Mouse (Mus musculus) NIH3T3 (cell line): ENCODE measurements at regions not wholly inside any gene's neighbourhood (a gene's known extent, or its start where the extent isn't known, plus 50 kb on each side); places are given as distances from the start of the nearest gene placed in this dataset.

Source experiments
- DNase-seq: peaks from one replicate; pipeline ENCODE4 v3.0.0-alpha.2; 2012; ENCODE audit warnings: low read depth

DNA sequence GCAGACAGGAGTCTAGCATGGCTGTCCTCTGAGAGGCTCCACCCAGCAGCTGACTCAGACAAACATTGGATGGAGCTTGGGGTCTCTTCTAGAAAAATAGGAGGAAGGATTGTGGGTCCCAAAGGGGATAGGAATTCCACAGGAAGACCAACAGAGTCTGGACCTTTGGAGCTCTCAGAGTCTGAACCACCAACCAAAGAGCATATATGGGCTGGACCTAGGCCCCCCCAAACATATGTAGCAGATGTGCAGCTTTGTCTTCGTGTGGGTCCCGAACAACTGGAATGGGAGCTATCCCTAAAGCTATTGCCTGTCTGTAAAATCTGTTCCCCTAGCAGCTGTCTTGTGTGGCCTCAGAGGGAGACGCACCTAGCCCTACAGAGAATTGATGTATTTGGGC, 50.1 kb upstream of the Cpm start:
- DNase-seq = no peak

DNA sequence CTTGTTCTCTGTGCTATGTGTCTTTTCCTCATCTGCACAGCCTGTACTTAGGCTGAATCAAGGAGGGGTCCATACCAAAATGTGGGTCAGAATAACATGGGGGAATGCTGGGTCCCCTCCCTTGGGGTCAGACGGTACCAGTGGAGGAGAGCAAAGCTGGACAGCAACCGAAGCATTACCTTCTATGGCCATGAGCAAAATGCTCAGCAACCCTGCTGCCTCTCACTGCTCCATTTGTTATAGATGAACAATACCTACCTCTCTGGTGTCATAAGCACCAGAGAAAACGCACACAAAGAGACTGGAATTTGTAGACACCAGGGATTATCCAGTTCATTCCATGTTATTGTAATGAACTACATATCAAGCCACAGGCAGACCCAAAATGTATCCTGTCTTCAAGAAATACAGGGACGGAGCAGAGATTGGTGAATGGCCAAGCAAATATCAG, 50.6 kb upstream of the Cpm start:
- DNase-seq = no peak

DNA sequence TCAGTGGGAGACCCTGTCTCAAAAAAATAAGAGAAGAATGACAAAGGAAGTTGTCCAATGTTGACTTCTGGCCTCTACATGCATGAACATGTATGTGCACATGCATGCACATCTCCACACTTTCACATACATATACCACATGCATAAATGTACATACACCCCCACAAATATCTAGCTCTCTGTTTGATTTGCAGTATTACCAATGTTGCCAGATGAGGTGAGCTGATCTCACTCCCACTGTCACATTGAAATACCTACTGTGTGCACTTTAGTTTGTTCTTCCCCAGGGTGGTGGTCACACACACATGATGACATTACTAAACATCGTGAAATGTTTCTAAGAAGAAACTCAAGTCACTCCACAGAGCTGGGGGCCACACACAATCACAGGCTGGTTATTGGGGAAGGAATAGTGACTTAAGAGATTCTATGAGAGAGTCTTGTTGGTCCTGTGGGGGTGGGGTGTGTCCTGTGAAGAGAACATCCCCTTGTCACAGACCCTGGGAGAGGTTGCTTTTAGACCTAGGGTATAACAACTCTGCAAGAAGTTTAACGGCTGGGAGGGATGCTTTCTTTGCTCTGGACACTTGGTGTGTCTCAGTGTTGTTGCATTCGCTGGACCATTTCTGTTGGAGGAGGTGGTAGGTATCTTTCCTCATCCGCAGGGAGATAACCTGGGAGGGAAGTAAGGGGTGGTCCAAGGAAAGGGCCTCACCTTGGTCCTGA, 51.2 kb upstream of the Cpm start:
- no peak for DNase-seq

DNA sequence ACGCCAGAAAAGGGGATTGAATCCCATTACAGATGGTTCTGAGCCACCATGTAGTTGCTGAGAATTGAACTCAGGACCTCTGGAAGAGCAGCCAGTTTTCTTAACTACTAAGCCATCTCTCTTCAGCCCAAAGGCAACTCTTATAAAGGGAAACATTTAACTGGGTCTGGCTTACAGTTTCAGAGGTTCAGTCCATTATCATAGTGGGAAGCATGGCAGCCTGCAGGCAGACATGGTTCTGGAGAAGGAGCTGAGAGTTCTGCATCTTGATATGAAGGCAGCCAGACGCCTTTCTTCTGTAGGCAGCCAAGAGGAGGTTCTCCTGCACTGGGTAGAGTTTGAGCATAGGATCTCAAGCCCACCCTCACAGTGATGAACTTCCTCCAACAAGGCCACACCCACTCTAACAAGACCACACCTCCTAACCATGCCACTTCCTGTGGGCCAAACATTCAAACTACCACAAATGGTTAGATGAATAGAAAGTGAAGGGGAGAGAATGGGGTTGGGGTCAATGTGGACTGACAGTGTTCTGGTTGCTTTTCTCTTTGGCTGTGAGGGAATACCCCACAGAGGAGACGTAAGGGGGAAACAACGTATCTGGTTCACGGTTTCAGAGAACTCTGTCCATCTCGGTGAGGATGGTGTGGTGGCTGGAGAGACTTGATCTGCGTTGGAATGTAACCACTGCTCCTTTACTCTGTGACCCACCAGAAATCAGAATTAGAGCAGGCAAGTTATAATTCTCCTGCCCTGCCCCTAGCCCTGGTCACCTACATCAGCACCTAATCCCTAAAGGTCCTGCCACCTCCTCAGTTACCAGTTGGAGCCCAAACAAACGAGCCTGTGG, 52.2 kb upstream of the Cpm start:
- DNase-seq = no peak

DNA sequence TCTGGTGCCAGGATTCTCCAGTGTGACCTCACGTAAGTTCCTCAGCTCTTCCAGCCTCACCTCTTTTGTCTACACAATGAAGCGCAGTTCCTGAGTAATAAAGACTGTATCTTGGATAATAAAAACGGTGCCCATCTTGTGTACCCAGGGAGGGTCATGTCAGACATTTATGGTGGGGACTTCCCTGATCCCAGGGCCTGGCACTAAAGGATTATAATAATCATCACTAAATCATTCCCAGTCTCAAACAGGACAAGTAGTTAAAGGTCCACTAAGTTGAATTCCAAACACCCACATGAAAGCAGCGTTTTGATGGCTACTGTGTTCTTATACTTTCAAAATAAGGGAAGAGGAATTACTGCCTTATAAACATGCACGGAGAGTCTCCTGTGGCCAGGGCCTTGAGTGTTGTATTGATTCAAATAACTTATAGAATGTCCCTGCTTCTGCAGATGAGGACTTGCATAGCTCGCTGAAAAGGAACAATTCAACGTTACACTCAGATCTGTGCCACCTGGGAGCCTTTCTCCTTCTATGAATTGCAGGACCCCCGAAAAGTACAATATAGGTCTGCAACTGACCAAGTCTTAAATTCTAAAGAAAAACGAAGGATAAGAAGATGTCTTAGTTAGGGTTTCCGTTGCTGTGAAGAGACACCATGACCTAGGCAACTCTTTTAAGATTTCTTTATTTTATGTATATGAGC, 53.0 kb upstream of the Cpm start:
- no peak for DNase-seq

DNA sequence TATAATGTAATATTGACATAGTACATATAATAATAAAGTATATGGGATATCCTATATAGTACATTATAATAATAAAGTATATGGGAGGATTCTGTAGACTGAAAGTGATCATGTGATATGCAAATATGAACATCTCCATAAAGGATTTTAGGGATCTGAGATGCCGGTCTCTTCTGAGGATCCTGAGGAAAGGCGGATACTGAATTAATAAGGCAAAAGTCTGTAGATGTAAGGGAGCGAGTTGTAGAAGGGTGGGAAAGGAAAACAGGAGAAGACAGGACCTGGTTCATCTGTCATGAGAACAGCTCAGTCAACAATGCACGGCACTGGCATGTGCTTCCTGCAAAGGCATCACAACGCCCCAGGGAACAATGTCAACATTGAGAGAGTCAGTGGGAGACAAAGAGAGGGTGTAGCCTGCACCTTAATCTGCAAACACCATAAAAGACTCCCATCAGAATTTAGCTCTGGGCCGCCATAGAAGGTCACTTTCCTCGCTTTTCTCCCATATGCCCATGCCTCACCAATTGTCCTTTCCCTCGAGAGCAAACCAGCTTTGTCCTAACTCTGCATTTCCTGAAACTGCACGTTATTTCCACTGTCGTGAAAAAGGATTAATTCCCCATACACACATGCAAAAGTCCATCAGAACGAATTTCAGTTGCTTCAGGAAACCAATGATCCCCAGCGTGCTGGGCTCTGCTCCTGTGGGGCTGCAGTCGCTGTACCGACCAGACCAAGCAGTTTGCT, 53.7 kb upstream of the Cpm start:
- no peak for DNase-seq

DNA sequence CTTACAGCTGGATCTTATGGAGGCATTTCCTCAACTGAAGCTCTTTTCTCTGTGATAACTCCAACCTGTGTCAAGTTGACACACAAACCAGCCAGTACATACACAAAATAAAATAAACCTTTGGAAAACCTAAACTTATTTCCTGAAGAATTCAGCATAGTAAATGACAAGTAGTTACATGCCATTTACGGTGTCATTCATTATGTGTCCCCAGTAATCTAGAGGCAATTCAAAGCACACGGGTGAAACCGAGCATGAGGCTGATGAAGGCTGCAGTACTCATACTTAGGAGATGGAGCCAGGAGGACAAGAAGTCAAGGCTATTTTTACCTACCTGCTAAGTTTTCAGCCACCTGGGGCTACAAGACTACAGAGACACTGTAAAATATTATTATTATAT, 54.4 kb upstream of the Cpm start:
- DNase-seq = no peak

DNA sequence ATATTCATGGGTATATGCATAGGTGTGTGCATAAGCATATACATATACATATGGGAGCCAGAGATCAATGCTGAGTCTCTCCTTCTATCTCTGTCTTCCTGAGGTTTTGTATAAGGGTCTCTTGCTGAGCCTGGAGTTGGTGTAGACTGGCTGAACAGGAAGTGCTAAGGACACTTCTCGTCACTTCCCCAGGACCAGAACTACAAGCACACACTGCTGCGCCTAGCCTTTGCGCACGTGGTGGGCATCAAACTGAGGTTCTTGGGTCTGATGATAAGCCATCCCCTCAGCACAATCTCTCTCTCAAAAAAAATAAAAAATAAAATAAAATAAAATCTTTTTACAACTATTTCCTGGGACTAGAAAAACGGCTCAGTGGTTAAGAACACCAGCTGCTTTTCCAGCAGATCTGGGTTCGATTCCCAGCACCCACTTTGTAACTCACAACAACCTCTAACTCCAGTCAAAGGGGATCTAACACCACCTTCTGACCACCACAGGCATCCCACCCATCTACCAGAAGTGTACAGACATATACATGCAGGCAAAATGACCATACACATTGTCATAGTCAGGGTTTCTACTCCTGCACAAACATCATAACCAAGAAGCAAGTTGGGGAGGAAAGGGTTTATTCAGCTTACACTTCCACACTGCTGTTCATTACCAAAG, 55.1 kb upstream of the Cpm start:
- no peak for DNase-seq

DNA sequence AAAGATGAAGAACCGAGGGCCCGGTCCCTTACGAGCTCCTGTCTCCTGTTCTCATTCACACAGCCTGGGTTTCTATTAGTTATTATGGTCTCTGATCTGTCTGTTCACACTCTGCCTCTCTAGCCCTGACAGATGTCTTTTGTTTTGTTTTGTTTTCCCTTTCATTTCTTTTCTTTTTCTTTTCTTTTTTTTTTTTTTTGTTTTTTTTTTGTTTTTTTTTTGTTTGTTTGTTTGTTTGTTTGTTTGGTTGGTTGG, 55.8 kb upstream of the Cpm start:
- no peak for DNase-seq

DNA sequence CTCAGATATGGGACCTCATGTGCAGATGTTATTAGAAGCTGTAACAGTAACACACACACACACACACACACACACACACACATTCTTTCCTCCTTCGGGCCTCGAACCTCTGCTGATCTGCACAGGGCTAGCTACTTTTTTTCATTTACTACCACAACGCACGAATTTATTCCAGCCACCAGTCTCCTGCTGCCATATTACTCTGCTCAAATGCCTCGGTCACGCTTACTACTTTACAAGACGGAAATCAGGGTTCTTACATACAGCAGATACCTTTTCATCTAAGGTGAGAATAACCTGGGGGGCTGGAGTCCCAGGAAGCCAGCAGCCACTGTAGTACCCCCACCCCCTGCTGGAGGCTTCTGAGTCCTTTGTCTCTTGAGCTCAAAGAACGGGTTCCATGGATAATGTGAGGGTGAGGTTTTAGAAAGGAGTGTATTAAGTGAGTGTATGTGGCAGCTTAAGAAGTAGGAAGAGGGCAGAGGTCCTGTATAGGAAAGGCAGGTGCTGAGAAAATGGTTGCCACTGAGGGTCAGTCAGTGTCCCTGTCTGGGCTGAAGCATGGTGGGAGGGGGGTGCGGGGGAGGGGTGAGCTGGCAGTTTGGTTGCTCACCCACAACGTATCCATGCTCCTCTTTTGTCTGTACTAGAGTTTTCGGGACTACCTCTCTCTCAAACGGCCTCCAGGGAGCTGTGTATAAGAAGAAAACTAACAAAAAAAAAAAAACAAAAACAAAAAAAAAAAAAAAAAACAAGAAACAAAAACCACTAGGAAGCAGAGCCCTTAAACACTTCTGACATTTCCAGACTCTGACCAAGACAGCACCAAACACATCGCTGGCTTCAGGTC, 56.3 kb upstream of the Cpm start:
- DNase-seq = no peak

DNA sequence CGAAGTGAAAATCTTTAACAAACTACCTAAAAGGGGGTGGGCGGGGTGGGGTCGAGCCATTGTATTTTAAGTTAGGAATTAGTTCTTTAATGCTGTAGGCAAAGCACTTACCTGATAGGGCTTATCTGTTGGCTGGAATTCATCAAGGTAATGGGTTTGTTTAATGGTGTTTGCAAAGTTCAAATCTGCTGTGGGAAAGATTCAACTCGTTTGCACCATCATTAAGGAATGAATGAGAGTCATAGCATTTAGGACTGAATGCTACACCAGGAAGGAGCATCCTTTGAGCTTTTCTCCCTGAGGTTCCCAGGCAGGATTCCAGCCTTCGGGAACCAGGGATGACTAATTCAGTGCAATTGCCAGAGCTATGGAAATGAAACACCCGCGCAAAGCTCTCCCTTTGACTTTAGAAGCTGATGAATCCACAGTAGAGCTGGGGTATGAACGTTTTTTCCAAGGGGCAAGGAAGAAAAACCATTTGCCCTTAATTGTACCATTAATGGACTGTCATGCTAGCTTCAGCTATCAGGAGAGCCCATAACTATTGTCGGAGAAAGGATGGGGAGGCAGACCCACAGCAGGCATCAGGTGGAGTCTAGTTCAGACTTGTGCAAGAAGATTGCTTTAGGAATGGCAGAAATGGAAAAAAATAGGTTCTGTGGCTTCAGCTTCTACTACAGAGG, 57.3 kb upstream of the Cpm start:
- DNase-seq = peak; percentile 66

DNA sequence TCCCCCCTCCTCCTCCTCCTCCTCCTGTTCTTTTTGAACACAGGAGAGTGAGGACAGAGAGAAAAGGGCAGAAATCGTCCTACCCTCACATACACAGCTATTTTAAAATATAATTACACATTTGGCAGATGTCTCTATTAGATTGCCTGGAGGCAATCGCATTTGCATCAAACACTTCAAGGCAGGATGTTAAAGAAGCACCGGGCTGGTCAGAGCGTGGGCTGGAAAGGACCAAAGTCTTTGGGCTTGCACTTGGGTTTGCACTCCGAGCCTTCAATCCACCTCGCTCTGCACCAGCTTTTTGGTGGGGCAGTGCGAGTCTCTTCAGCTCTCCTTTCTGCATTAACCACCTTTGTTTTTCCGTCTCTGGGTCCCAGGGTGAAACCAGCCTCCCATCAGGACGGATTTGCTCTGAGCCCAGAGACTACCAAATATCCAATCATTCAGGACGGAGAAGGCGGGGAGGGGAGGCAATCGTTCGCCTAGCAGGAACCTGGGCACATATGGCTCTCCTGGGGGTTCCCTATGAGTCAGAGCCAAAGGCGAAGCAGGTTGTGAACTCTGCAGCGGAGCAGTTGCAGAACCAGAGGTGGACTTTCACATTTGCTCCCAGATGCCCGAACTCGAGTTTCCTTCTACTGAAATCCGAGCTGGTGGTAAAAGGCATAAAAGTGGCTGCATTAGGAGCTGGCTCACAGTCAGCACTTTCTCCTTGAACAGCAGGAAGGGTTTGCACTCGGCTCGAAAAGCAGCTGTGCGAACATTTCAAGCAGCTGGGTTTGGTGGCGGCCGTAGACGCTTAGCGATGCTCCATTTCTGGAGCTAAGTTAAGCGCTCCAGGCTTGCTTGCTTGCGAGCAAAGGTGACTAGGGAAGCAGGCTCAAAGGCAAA, 58.1 kb upstream of the Cpm start:
- DNase-seq = peak; percentile 25

DNA sequence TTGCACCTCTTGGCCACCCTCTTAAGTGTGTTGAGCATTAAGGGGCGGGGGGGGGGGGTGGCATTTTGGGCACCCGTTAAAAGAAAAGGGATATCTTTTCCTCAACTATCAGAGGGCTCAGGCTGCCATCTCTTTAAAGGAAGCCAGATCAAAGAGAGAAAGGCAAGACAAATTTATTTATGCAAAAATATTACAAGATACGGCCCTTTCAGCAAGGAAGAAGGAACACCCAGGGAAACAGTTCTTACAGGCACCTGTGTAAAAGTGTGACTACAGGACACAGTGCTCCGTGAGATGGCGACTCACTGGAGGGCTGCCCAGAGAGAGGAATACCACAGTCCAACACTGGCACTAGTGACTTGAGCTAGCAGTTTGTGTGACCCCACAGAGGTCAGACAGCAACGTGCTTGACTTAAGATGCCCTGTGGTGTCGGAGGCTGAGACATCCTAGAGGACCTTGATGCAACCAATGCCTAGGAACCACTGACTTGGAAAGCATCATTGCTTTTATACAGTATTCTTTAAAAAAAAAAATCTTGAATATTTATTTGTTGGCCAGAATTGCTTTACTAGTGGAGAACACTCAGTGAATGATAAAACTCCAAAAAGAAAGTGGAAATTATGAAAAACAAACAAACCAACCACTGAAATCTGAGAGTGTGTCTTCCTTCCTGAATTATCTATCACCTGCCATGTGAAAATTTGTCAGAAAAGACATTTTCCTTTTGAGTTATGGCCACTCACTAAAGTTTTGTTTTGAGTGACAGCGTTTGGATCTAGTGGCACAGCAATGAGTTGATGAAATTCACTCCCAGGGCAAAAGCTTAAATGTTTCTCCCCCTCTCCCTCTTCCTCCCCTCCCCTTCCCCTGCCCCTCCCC, 59.0 kb upstream of the Cpm start:
- DNase-seq = no peak

DNA sequence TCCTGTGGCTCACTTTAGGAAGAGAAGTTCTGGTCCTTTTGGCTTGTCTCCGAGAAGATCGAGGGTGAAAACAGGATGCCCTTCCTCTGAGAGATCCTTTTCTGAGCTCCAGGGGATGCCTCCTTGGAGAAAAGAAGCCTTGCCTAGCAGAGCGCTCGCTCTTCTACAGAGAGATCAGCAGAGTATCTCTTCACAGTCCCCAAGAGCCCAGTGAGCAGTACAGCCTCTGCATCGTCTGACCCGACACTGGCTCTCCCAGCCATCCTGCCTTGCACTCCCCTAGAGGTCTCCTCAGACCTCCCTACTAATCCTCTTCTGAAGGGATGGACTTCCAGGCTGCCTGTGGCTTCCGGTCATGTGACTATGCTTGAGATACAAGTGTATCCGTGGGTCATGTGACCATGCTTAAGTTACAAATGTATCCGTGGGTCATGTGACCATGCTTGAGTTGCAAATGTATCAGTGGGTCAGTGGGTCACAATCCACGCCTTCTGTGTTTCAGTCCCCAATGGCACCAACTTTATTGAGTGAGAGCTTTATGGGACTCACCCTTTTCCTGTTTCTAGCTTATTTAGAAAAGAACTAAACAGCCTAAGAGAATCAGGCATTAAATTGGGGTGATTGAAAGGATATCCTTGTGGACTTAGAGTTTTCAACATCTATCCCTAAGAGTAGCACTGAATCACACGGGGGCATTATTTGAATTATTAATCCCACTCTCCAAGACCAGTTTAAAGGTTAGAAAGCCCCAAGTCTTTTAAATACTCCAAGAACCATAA, 59.8 kb upstream of the Cpm start:
- no peak for DNase-seq

DNA sequence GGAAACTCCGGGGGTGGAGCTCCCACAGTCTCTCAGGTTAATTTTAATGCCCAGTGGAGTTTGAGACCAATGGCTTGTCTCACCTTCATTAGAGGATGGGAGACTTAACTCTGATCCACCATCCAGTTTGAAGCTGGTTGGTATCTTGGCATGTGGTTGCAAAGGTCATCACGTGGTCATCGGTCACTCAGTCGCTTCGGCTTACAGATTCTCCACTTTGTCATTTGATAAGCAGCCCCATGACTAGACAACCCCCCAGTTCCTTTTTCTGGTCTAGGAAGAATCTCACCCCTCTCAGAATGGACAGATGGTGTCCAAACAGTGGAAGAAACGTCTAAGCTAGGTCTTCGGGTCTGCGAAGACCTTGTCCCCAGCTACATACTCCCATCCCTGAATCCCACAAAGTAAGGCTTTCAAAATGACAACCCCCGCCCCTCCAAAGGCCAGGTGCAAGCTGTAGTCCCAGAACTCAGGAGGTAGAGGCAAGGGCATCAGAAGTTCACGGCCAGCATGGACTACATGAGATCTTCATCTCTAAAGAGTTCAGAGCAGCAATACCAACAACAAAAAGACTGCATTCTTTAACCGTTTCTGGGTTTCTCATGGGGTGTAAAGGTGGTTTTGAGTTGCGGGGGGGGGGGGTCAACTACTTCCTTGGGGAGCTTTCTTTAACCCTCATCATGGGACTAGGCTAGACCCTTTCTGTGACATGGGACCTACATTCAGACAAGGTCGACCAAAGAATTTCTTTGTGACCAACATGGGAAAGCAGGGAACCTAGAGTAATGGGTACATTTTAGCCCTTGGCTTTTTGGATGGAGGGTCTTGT, 60.6 kb upstream of the Cpm start:
- no peak for DNase-seq

DNA sequence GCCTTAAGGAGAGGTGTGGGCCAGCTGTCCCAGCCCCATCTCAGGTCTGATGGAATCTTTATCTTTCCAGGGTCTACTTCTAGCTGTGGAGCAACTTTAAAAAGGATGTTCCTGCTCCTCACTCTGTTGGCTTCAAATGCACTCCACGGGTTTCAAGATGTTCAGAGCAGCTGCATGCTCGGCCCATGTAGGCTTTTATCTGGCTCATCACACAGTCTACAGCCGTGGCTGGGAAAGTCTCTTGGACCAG, 61.2 kb upstream of the Cpm start:
- DNase-seq = no peak
